Mouse (Mus musculus) liver, embryonic 13.5 days (tissue): ENCODE data around the gene Entpd8. TPM values are rescaled to one million over a fixed set of nuclear protein-coding genes. Genes with fewer than 3 reads are reported as not detected.

Source experiments
- ATAC-seq: fragments of 200-750 bp; cut with Nextera tagmentation; 2 replicates; pipeline ENCODE4 v1.8.0; 2017; ENCODE audit warnings: low read depth, mild to moderate bottlenecking, moderate number of reproducible peaks, moderate library complexity
- DNase-seq: peaks from one replicate; pipeline ENCODE4 v3.0.0; 2022
- H3K27ac ChIP-seq: fragments of 300-500 bp; sonication (generic); 2 replicates; pipeline ENCODE4 v1.5.1; 2015; ENCODE audit warnings: moderate library complexity, mild to moderate bottlenecking, inconsistent platforms
- H3K27me3 ChIP-seq: fragments of 300-500 bp; sonication (generic); 2 replicates; pipeline ENCODE4 v1.6.1; 2015; ENCODE audit warnings: mild to moderate bottlenecking, inconsistent platforms
- H3K36me3 ChIP-seq: fragments of 300-500 bp; sonication (generic); 2 replicates; pipeline ENCODE4 v1.6.1; 2015; ENCODE audit warnings: mild to moderate bottlenecking, inconsistent platforms
- H3K4me1 ChIP-seq: fragments of 300-500 bp; sonication (generic); replicated peaks from 2 replicates; pipeline ENCODE4 v1.6.1; 2015; ENCODE audit warnings: inconsistent platforms
- H3K4me2 ChIP-seq: fragments of 300-500 bp; sonication (generic); 2 replicates; pipeline ENCODE4 v1.6.1; 2015; ENCODE audit warnings: inconsistent platforms, mild to moderate bottlenecking, moderate library complexity
- H3K4me3 ChIP-seq: fragments of 300-500 bp; sonication (generic); replicated peaks from 2 replicates; pipeline ENCODE4 v1.5.1; 2015; ENCODE audit warnings: mild to moderate bottlenecking, inconsistent platforms
- H3K9ac ChIP-seq: fragments of 300-500 bp; sonication (generic); 2 replicates; pipeline ENCODE4 v1.6.1; 2015; ENCODE audit warnings: mild to moderate bottlenecking, inconsistent platforms
- H3K9me3 ChIP-seq: fragments of 300-500 bp; sonication (generic); replicated peaks from 2 replicates; pipeline ENCODE4 v1.6.1; 2016; ENCODE audit warnings: inconsistent platforms
- WGBS: fragments of 180-500 bp; shearing (Covaris S2); methylation state at CpG from one replicate; pipeline ENCODE4 v1.1.7; 2015; ENCODE audit not compliant: insufficient replicate concordance; 5-methylcytosine and 5-hydroxymethylcytosine counted together
- polyA plus RNA-seq: library from polyadenylated mRNA; unstranded; fragments of >200 nt; fragmentation: Nextera tagmentation; extraction: Ambion mirVana; gene quantifications from 2 replicates; pipeline ENCODE4 v1.2.1, GENCODE M21; 2015

Gene Entpd8
- polyA plus RNA-seq, 1 experiment from 2014 or later: 1.6 TPM

DNA sequence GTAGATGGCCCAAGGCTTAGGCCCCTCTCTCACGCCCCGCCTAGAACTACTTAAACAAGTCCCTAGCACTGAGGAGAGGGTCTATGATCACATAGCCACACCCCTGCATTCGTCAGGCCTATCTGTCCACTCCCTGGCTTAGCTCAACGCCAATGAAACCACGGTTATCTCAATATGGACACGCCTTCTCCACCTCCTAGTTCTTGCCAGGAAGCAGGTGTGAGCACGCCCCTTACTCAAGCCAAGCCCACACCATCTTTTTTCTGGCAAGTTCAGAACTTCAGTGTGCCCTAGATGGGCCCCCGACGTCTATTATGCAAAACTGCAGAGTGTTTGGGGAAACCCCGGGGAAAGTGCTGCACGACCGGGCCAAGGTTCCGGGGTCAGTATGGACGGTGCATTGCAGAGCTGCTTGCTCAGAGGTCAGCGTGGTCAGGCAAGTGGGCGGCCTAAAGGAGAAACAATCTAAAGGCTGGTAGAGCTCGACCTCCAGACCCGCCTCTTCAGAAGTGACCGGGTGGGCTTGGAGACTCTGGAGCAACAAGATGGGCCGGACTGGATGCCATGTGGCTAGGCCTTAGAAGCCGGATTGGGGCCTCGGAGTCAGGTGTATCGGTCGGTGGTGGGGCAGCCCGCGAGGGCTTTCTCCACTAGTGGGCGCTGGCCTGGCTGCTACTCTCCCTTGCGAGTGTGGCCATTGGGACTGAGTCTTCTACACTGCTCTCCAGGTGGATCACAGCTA is 15.2 kb downstream of the Entpd8 start, which contains the start of gene Noxa1:
Gene Noxa1, minus strand, starts transcription at position 41 of the 742 bp plus-strand sequence.
- peak; percentile 49 for DNase-seq
- ATAC-seq: peak; percentile 78
- peaks cover 23% of the 10 kb centered on the region for H3K4me1 ChIP-seq
- H3K36me3 ChIP-seq: no peaks in the 10 kb centered on the region
- WGBS: 41% methylated on average over 28 of the region's 28 CpGs
- no peak within 1 kb of the TSS for H3K27ac ChIP-seq
- H3K4me3 ChIP-seq: peak within 1 kb of the TSS; percentile 34
- no peaks in the 10 kb centered on the region for H3K9me3 ChIP-seq
- peak within 1 kb of the TSS; percentile 51 for H3K4me2 ChIP-seq
- peaks cover 20% of the 10 kb centered on the region for H3K27me3 ChIP-seq
- peak within 1 kb of the TSS; percentile 22; the same call in 1 of the 2 replicates for H3K9ac ChIP-seq

DNA sequence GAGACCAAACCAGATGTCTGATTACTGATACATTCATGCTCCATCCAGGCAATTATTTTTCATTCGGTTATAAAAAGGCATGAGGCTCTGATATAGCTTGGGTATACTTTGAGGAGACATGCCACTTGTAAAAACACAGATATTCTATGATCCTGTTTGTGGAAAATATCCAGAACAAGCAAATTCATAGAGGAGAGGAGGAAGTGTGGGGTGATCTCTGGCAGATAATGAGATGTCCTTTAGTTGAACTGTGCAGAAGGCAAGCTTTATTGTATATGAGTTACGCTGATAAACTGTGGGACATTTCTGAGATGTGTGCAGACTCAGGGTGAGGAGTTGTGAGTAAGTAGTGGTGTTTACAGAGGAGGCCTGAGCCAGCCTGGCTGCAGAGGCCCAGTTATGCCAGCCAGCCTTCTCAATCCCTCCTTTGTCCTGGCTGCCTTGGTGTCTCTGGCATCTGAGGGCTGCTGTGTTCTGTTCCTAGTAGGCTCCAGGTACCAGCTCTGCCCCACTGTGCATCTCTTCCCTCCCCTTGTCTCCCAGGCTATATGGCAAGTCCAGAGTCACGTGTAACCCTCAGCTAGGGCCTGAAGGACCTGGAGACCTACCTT is 18.0 kb downstream of the Entpd8 start:
- peaks cover 23% of the 10 kb centered on the region for H3K4me1 ChIP-seq
- H3K27ac ChIP-seq: no peak overlapping the region
- peaks cover 12% of the 10 kb centered on the region for H3K27me3 ChIP-seq
- H3K9me3 ChIP-seq: no peaks in the 10 kb centered on the region
- H3K4me2 ChIP-seq: no peak overlapping the region
- no peak overlapping the region for H3K4me3 ChIP-seq
- WGBS: 58% methylated on average over 3 of the region's 3 CpGs
- H3K9ac ChIP-seq: no peak overlapping the region
- DNase-seq: no peak
- ATAC-seq: no peak
- no peaks in the 10 kb centered on the region for H3K36me3 ChIP-seq

DNA sequence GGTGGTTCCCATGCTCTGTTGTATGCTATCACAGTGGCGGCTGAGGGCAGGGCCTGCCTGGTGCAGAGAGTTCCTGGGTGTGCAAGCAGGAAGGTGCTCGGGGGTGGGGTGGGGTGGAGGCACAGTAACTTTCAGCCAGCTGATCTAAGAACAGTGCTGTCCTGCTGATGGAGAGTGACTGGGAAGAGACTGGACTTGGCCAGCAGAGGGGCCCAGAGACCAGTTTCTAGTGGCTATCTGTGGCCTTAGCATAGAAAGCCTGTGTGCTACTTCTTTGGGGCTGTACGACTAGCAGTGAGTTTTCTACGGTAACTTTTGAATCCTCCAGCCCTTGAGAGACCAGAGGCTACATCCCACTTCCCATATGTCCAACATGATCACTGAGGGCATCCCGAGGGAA is 18.9 kb downstream of the Entpd8 start:
- H3K4me2 ChIP-seq: no peak overlapping the region
- no peaks in the 10 kb centered on the region for H3K36me3 ChIP-seq
- H3K9ac ChIP-seq: no peak overlapping the region
- H3K4me3 ChIP-seq: no peak overlapping the region
- no peaks in the 10 kb centered on the region for H3K9me3 ChIP-seq
- H3K27ac ChIP-seq: no peak overlapping the region
- H3K27me3 ChIP-seq: peaks cover 8% of the 10 kb centered on the region; the same call in 1 of the 2 replicates
- no peak for DNase-seq
- whole genome bisulfite sequencing: 44% methylated on average over 5 of the region's 5 CpGs
- ATAC-seq: no peak
- peaks cover 23% of the 10 kb centered on the region for H3K4me1 ChIP-seq

DNA sequence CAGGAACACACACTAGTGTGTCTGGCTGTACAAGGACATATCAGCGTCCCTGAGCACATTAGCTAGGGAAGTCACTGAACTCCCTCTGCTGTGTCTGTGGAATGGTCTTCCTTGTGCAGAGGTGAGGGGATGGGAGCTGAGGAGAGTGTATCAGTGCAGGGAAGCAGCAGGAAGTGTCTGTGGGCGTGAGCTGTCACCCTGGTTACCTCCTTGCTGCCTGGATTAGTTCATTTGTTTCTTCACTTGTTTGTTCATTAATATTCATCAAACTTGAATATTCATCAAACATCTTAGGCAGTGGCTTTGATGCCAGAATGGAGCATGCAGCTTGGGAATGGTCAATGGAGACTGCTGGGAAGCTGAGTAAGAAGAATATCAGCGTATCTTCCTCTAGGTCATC is 19.6 kb downstream of the Entpd8 start:
- no peaks in the 10 kb centered on the region for H3K9me3 ChIP-seq
- no peaks in the 10 kb centered on the region for H3K36me3 ChIP-seq
- no peak overlapping the region for H3K27ac ChIP-seq
- ATAC-seq (no peak), DNase-seq (no peak)
- H3K27me3 ChIP-seq: peaks cover under 1% of the 10 kb centered on the region; the same call in 1 of the 2 replicates
- H3K4me1 ChIP-seq: peaks cover 18% of the 10 kb centered on the region
- no peak overlapping the region for H3K9ac ChIP-seq
- WGBS: 59% methylated on average over 3 of the region's 3 CpGs
- H3K4me2 ChIP-seq: no peak overlapping the region
- H3K4me3 ChIP-seq: no peak overlapping the region

DNA sequence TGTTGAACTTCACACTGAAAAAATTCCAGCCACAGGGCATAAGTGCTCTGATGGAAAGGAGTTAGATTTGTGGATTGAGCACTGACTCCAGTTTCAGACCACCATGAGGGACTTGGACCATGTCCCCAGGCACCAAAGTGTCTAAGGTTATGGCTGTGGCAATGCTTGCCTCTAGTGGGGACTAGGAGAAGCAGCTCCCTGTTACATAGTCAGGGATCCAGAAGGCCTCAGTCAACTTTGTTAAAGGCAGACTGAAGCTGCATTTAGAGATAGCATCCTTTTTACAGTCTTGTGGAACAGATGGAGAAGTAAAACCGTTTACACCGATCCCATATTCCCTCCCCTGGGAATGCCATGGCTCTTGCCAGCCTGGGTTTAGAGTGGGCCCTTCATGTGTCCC is 24.0 kb downstream of the Entpd8 start:
- WGBS: 81% methylated on average over 2 of the region's 2 CpGs
- DNase-seq: no peak
- H3K4me3 ChIP-seq: no peak overlapping the region
- H3K36me3 ChIP-seq: no peaks in the 10 kb centered on the region
- no peak overlapping the region for H3K9ac ChIP-seq
- no peak for ATAC-seq
- H3K4me2 ChIP-seq: no peak overlapping the region
- no peaks in the 10 kb centered on the region for H3K9me3 ChIP-seq
- peaks cover 21% of the 10 kb centered on the region for H3K4me1 ChIP-seq
- no peaks in the 10 kb centered on the region for H3K27me3 ChIP-seq
- H3K27ac ChIP-seq: no peak overlapping the region

DNA sequence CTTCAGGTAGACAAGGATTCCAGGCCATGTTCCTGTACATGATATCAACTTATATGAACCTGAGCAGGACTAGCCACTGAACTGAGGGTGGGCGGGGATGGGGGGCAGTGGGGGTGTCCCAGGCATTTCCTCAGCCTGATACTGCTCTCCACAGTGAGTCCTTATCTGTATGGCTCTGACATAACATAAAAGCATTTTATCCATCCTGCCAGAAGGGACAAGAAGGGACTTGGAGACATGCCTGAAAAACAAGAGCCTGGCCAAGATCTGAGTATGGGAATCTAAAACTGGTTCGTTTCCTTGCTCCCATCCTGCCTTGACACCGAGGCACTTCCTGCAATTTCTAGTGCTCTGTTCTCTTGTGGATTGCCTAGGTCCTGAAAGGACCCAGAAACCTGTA is 25.9 kb downstream of the Entpd8 start:
- WGBS: 9% methylated on average over 3 of the region's 3 CpGs
- no peaks in the 10 kb centered on the region for H3K36me3 ChIP-seq
- peak overlapping the region; percentile 58 for H3K27ac ChIP-seq
- no peak overlapping the region for H3K4me3 ChIP-seq
- ATAC-seq (peak; percentile 65; the same call in 1 of the 2 replicates), DNase-seq (no peak)
- H3K9ac ChIP-seq: no peak overlapping the region
- H3K4me1 ChIP-seq: peaks cover 38% of the 10 kb centered on the region
- no peak overlapping the region for H3K4me2 ChIP-seq
- H3K27me3 ChIP-seq: no peaks in the 10 kb centered on the region
- H3K9me3 ChIP-seq: no peaks in the 10 kb centered on the region

DNA sequence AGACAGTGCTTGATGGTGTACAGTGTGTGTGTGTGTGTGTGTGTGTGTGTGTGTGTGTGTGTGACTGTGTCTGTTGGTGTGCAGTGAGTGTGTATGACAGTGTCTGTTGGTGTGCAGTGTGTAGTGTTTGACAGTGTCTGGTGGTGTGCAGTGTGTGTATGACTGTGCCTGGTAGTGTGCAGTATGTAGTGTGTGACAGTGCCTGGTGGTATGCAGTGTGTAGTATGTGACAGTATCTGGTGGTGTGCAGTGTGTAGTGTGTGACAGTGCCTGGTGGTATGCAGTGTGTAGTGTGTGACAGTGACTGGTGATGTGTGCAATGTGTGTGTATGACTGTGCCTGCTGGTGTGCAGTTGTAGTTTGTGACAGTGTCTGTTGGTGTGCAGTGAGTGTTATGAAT is 29.4 kb downstream of the Entpd8 start:
- no peak overlapping the region for H3K27ac ChIP-seq
- no peaks in the 10 kb centered on the region for H3K27me3 ChIP-seq
- ATAC-seq (no peak), DNase-seq (no peak)
- H3K36me3 ChIP-seq: no peaks in the 10 kb centered on the region
- no peak overlapping the region for H3K4me2 ChIP-seq
- no peaks in the 10 kb centered on the region for H3K9me3 ChIP-seq
- no peak overlapping the region for H3K9ac ChIP-seq
- peaks cover 61% of the 10 kb centered on the region for H3K4me1 ChIP-seq
- no peak overlapping the region for H3K4me3 ChIP-seq

DNA sequence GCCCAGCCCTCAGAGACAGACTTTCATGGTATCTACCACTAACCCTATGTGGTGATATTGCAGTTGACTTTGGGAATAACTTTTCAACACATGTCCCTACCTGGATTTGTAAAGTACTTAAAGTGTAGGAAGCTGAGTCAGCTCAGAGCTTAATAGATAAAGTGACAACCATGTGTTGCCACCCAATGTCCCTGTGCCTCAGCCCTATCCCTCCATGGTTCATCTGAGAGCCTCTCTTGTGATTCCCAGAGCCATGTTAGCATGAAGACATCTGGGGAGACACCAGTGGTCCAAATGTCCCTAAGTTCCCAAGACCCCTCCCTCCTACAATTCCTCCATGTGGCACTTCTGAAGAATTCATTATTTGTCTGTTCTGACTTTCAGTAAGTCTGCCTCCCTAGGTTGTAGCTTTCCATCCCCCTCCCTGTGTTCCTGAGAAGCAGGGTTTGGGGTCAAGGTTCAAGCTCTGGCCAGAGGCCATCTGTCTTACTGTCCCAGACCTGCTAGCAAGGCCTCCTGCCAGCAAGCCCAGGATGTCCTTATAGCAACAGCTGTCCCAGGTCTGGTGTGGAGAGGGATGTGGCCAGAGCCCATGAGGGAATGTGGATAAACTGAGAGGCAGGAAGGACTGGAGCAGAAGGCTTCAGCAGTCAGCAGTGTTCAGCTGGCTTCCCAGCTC is 30.5 kb downstream of the Entpd8 start:
- Histone ChIP-seq H3K27me3 (no peaks in the 10 kb centered on the region), H3K9me3 (no peaks in the 10 kb centered on the region), H3K4me2 (no peak overlapping the region), H3K27ac (peak overlapping the region; percentile 76), H3K36me3 (no peaks in the 10 kb centered on the region), H3K4me3 (no peak overlapping the region), H3K9ac (peak overlapping the region; percentile 28; the same call in 1 of the 2 replicates), H3K4me1 (peaks cover 70% of the 10 kb centered on the region)
- ATAC-seq (no peak), DNase-seq (no peak)

DNA sequence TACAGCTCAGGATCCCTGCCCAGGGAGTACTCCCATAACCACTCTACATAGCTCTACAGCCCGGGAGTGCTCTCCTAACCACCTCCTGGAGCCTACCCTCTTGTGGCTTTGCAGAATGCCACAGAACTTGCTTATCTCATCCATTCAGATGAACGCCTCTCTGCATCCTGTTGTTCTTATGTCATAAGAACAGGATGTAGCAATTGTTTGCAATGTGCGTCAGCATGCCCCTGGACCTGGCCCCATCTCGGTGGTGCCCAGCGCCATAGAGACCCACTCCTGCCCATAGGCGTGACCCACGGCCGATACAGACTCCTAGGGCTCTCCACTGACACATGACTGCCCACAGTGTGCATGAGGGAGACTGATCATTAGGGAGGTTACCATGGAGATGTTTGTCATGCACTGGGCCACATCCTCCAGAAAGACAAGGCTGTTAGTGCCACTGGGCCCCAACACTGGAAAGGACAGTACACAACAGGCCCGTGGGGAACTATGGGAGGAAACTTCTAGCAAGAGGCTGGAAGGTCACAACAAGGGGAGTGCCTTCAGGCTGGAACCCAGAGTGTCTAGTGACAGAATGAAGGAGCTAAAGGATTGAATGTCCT is 31.2 kb downstream of the Entpd8 start:
- ATAC-seq (peak; percentile 78), DNase-seq (peak; percentile 56)
- Histone ChIP-seq H3K27me3 (no peaks in the 10 kb centered on the region), H3K4me2 (no peak overlapping the region; the same call in 1 of the 2 replicates), H3K4me1 (peaks cover 70% of the 10 kb centered on the region), H3K36me3 (no peaks in the 10 kb centered on the region), H3K9me3 (no peaks in the 10 kb centered on the region), H3K4me3 (no peak overlapping the region), H3K27ac (peak overlapping the region; percentile 76), H3K9ac (peak overlapping the region; percentile 28; the same call in 1 of the 2 replicates)
- 10% methylated on average over 9 of the region's 9 CpGs for WGBS

DNA sequence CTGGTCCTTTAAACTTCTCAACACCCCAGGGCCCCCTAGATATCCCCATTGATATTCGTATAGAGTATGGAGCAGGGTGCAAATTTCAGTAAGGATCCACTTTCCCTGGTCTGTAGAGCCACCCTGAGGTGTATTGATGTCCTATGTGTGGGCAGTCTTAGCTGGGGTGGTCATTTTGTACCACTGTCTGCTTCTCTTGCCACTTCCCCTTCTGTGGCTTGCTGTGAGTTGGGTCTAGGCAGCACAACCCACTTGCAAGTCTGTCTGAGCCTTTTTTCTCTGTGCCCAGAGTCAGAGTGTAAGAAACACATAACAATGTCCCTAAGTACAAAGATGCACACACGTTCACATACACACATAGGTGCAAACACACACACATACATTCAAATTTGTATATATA is 34.2 kb downstream of the Entpd8 start:
- peaks cover 56% of the 10 kb centered on the region for H3K4me1 ChIP-seq

DNA sequence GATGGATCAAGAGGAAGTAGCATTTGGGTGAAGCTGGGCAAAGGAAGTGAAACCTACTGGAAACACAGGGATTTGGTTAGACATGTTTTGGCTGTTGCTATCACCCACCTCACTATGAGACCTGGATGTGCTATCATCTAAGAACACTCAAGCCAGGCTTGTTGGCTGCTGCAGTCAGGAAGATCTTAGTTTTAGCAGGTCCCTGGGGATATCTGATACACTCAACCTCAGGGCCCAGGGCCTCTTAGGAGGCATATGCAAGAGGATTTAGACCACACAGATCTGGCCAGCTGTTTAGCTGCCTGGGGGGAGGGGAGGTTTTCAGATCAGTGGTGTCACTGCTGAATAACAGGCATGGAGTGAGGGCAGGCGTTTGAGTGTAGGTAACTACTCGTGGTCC is 35.3 kb downstream of the Entpd8 start:
- peak; percentile 70 for DNase-seq
- peaks cover 45% of the 10 kb centered on the region for H3K4me1 ChIP-seq
- H3K4me2 ChIP-seq: peak overlapping the region; percentile 44
- H3K36me3 ChIP-seq: no peaks in the 10 kb centered on the region
- H3K9me3 ChIP-seq: no peaks in the 10 kb centered on the region
- 23% methylated on average over 2 of the region's 2 CpGs for WGBS
- ATAC-seq: peak; percentile 84
- no peaks in the 10 kb centered on the region for H3K27me3 ChIP-seq
- H3K9ac ChIP-seq: peak overlapping the region; percentile 47; the same call in 1 of the 2 replicates
- no peak overlapping the region; the same call in 1 of the 2 replicates for H3K4me3 ChIP-seq
- peak overlapping the region; percentile 78 for H3K27ac ChIP-seq

More for the DNA sequence above, 34.2 kb downstream of the Entpd8 start:
- Histone ChIP-seq H3K27me3 (no peaks in the 10 kb centered on the region), H3K4me3 (no peak overlapping the region), H3K27ac (peak overlapping the region; percentile 58; the same call in 1 of the 2 replicates), H3K9ac (no peak overlapping the region), H3K36me3 (no peaks in the 10 kb centered on the region), H3K9me3 (no peaks in the 10 kb centered on the region), H3K4me2 (no peak overlapping the region)
- DNase-seq: no peak
- WGBS: 46% methylated on average over 2 of the region's 2 CpGs
- ATAC-seq: no peak
